27 mouse cellular contexts compared by ENCODE assay signal in genomic region chr8:122658807-122659160, GRCm38 (mm10). TPM values are rescaled to one million over a fixed set of nuclear protein-coding genes. Genes with fewer than 3 reads are reported as not detected.
A peak's percentile ranks its signal among the peaks of the same experiment; 100 is the strongest.
DNase-seq lines count a peak whose midpoint lies in the region; ATAC-seq and TF ChIP-seq lines count a peak whose summit lies in the region.
"Had no signal": no experiment of that assay in that cellular context is flagged by ENCODE, and none has a peak within 500 bp of the region (broad histone marks: within the 10 kb centered on the region; RNA-seq: fewer than 3 reads in every experiment).

No protein-coding gene starts in this region.

- no peaks in the 10 kb centered on the region for H3K36me3 ChIP-seq in kidney, postnatal 0 days (ENCODE audit: insufficient read depth, low read length)
- no peaks in the 10 kb centered on the region for H3K36me3 ChIP-seq in embryonic facial prominence, embryonic 14.5 days (ENCODE audit: control insufficient read depth, insufficient read depth, low read length)
- no peaks in the 10 kb centered on the region for H3K36me3 ChIP-seq in limb, embryonic 14.5 days (ENCODE audit: control insufficient read depth, insufficient read depth, low read length)
- H3K36me3 ChIP-seq: heart, embryonic 12.5 days; hindbrain, embryonic 12.5 days; midbrain, embryonic 10.5 days; neural tube, embryonic 15.5 days had no signal

- no peaks in the 10 kb centered on the region for H3K27me3 ChIP-seq in kidney, postnatal 0 days (ENCODE audit: insufficient read depth, low read length)
- no peaks in the 10 kb centered on the region for H3K27me3 ChIP-seq in embryonic facial prominence, embryonic 14.5 days (replicated peaks; ENCODE audit: control insufficient read depth, insufficient read depth, low read length)
- no peaks in the 10 kb centered on the region for H3K27me3 ChIP-seq in limb, embryonic 14.5 days (ENCODE audit: control insufficient read depth, insufficient read depth, low read length)
- H3K27me3 ChIP-seq: heart, embryonic 12.5 days; hindbrain, embryonic 12.5 days; neural tube, embryonic 15.5 days had no signal

- no peak overlapping the region for H3K4me2 ChIP-seq in kidney, postnatal 0 days (ENCODE audit: low read length)
- H3K4me2 ChIP-seq in embryonic facial prominence, embryonic 14.5 days (ENCODE audit: low read depth, low read length): peak overlapping the region; percentile 34
- peak overlapping the region; percentile 27 for H3K4me2 ChIP-seq in limb, embryonic 14.5 days (replicated peaks; ENCODE audit: low read depth, low read length, severe bottlenecking)
- H3K4me2 ChIP-seq: heart, embryonic 12.5 days; hindbrain, embryonic 12.5 days; neural tube, embryonic 15.5 days had no signal

- H3K27ac ChIP-seq in kidney, postnatal 0 days: no peak overlapping the region
- H3K27ac ChIP-seq in embryonic facial prominence, embryonic 14.5 days (replicated peaks; ENCODE audit: low read depth, low read length): peak overlapping the region; percentile 57
- H3K27ac ChIP-seq in limb, embryonic 14.5 days (replicated peaks; ENCODE audit: low read depth, low read length): peak overlapping the region; percentile 70
- H3K27ac ChIP-seq: midbrain, embryonic 10.5 days; neural tube, embryonic 15.5 days had no signal

- TF ChIP-seq POLR2A in limb, embryonic 14.5 days (IDR thresholded peaks at IDR 0.05; ENCODE audit: borderline replicate concordance, extremely low read depth, insufficient read depth, insufficient read length): no peak

- peaks cover 42% of the 10 kb centered on the region for H3K4me1 ChIP-seq in kidney, postnatal 0 days (replicated peaks; ENCODE audit: insufficient read depth, low read length)
- peaks cover 46% of the 10 kb centered on the region for H3K4me1 ChIP-seq in embryonic facial prominence, embryonic 14.5 days (ENCODE audit: control insufficient read depth, insufficient read depth, low read length)
- peaks cover 50% of the 10 kb centered on the region for H3K4me1 ChIP-seq in limb, embryonic 14.5 days (ENCODE audit: control insufficient read depth, insufficient read depth, low read length)

- peak; percentile 45 for DNase-seq in embryo, embryonic 10 days (ENCODE audit: low spot score)
- no peak for DNase-seq in embryo, embryonic 9.5 days (ENCODE audit: extremely low spot score)
- peak; percentile 35 for DNase-seq in kidney, postnatal 0 days (ENCODE audit: low spot score)
- DNase-seq in kidney, postnatal 14 days: no peak
- peak; percentile 85 for DNase-seq in embryonic facial prominence, embryonic 14.5 days (ENCODE audit: low spot score)
- peak; percentile 56 for DNase-seq in limb, embryonic 14.5 days (ENCODE audit: low spot score)
- DNase-seq in adipocyte (ENCODE audit: low spot score): no peak
- no peak for DNase-seq in spleen, postnatal 14 days (ENCODE audit: low spot score in 2 of 2)
- DNase-seq: adrenal gland, postnatal 14 days; cerebellum, adult 9-10 months; heart, postnatal 10 days; kidney, adult 18-20 months; liver; lung, postnatal 4 days; right cerebral cortex, adult 18-20 months; right cerebral cortex, postnatal 4 days had no signal

- no peak overlapping the region for H3K4me3 ChIP-seq in kidney, postnatal 0 days (replicated peaks; ENCODE audit: low read depth, low read length)
- no peak overlapping the region for H3K4me3 ChIP-seq in embryonic facial prominence, embryonic 14.5 days (ENCODE audit: low read depth, low read length)
- H3K4me3 ChIP-seq in limb, embryonic 14.5 days (replicated peaks; ENCODE audit: low read length): no peak overlapping the region
- H3K4me3 ChIP-seq: heart, embryonic 12.5 days; hindbrain, embryonic 12.5 days; midbrain, embryonic 10.5 days; myocyte; neural tube, embryonic 15.5 days had no signal

- no peak for TF ChIP-seq CTCF in kidney, postnatal 0 days (IDR thresholded peaks at IDR 0.05; ENCODE audit: low read depth)

- no peak overlapping the region for H3K9ac ChIP-seq in kidney, postnatal 0 days (ENCODE audit: low read depth, low read length)
- H3K9ac ChIP-seq in embryonic facial prominence, embryonic 14.5 days (ENCODE audit: low read depth, low read length): no peak overlapping the region
- H3K9ac ChIP-seq in limb, embryonic 14.5 days (ENCODE audit: low read depth, low read length, severe bottlenecking): no peak overlapping the region
- H3K9ac ChIP-seq: heart, embryonic 12.5 days; hindbrain, embryonic 12.5 days; neural tube, embryonic 15.5 days had no signal

- WGBS in kidney, postnatal 0 days: 49% methylated on average over 9 of the region's 9 CpGs
- 26% methylated on average over 9 of the region's 9 CpGs for WGBS in embryonic facial prominence, embryonic 14.5 days
- 13% methylated on average over 9 of the region's 9 CpGs for WGBS in limb, embryonic 14.5 days

- H3K9me3 ChIP-seq in kidney, postnatal 0 days (replicated peaks; ENCODE audit: low read length): no peaks in the 10 kb centered on the region
- H3K9me3 ChIP-seq in embryonic facial prominence, embryonic 14.5 days (ENCODE audit: control insufficient read depth, low read length): no peaks in the 10 kb centered on the region
- H3K9me3 ChIP-seq in limb, embryonic 14.5 days (ENCODE audit: control insufficient read depth, low read length): no peaks in the 10 kb centered on the region
- H3K9me3 ChIP-seq: heart, embryonic 12.5 days; hindbrain, embryonic 12.5 days; midbrain, embryonic 10.5 days; neural tube, embryonic 15.5 days had no signal

- no peak for ATAC-seq in kidney, postnatal 0 days (replicated peaks; ENCODE audit: low FRiP score, low read depth)
- peak; percentile 47 for ATAC-seq in embryonic facial prominence, embryonic 14.5 days (ENCODE audit: low read depth)
- peak; percentile 48 for ATAC-seq in limb, embryonic 14.5 days (ENCODE audit: low FRiP score, low read depth)
- ATAC-seq: activated CD4-positive, CD25-positive, alpha-beta regulatory T cell, adult 4 months; midbrain, embryonic 16.5 days had no signal

RNA-seq across cellular contexts. Expression of gene Pabpn1l, which starts 36.2 kb away (rescaled TPM):
- 0.15 and 0.22 TPM in 2 replicates for polyA plus RNA-seq in kidney, postnatal 0 days (2015; fragmentation: Nextera tagmentation; extraction: Ambion mirVana)
- polyA plus RNA-seq in embryonic facial prominence, embryonic 14.5 days (2014; fragmentation: Nextera tagmentation; extraction: Ambion mirVana): 0.35 TPM in 1 of 2 replicates, not detected in the other
- polyA plus RNA-seq in limb, embryonic 14.5 days (2012; rRNA removed): 0.05 TPM in 1 of 2 replicates, not detected in the other
- polyA plus RNA-seq in limb, embryonic 14.5 days (2014; fragmentation: Nextera tagmentation; extraction: Ambion mirVana): not detected in 2 replicates
- polyA plus RNA-seq: activated CD4-positive, CD25-positive, alpha-beta regulatory T cell, adult 4 months; forebrain, embryonic 11.5 days; gonadal fat pad, adult 2 months; heart, embryonic 12.5 days; hindbrain, embryonic 12.5 days; liver, embryonic 16.5 days; lung, embryonic 16.5 days; midbrain, embryonic 10.5 days; midbrain, embryonic 16.5 days had no signal

RNA-seq across cellular contexts. Expression of gene Cbfa2t3, which starts 40.1 kb away (rescaled TPM):
- polyA plus RNA-seq in kidney, postnatal 0 days (2015; fragmentation: Nextera tagmentation; extraction: Ambion mirVana): 3.6 and 4.4 TPM in 2 replicates
- polyA plus RNA-seq in embryonic facial prominence, embryonic 14.5 days (2014; fragmentation: Nextera tagmentation; extraction: Ambion mirVana): 7.2 and 8.1 TPM in 2 replicates
- polyA plus RNA-seq in limb, embryonic 14.5 days (2012; rRNA removed): 6.1 and 7.2 TPM in 2 replicates
- polyA plus RNA-seq in limb, embryonic 14.5 days (2014; fragmentation: Nextera tagmentation; extraction: Ambion mirVana): 6.0 and 6.1 TPM in 2 replicates

RNA-seq across cellular contexts. Expression of gene Trappc2l, which starts 47.3 kb away (rescaled TPM):
- polyA plus RNA-seq in kidney, postnatal 0 days (2015; fragmentation: Nextera tagmentation; extraction: Ambion mirVana): 64.5 and 73.3 TPM in 2 replicates
- 66.7 and 74.5 TPM in 2 replicates for polyA plus RNA-seq in embryonic facial prominence, embryonic 14.5 days (2014; fragmentation: Nextera tagmentation; extraction: Ambion mirVana)
- 96.8 and 129 TPM in 2 replicates for polyA plus RNA-seq in limb, embryonic 14.5 days (2012; rRNA removed)
- polyA plus RNA-seq in limb, embryonic 14.5 days (2014; fragmentation: Nextera tagmentation; extraction: Ambion mirVana): 70.2 and 70.5 TPM in 2 replicates

RNA-seq across cellular contexts. Expression of gene Galns, which starts 47.5 kb away (rescaled TPM):
- 19.4 and 23.3 TPM in 2 replicates for polyA plus RNA-seq in kidney, postnatal 0 days (2015; fragmentation: Nextera tagmentation; extraction: Ambion mirVana)
- polyA plus RNA-seq in embryonic facial prominence, embryonic 14.5 days (2014; fragmentation: Nextera tagmentation; extraction: Ambion mirVana): 13.1 TPM in 2 replicates
- polyA plus RNA-seq in limb, embryonic 14.5 days (2012; rRNA removed): 14.7 and 17.1 TPM in 2 replicates
- polyA plus RNA-seq in limb, embryonic 14.5 days (2014; fragmentation: Nextera tagmentation; extraction: Ambion mirVana): 12.0 and 12.7 TPM in 2 replicates

Comparison
In these comparisons a context has a peak if more than half of its experiments do, and no peak if none do; other contexts are left out.
1. DNase-seq: peak in embryo, embryonic 10 days (single experiment), kidney, postnatal 0 days (single experiment), embryonic facial prominence, embryonic 14.5 days (single experiment) and limb, embryonic 14.5 days (single experiment); none in embryo, embryonic 9.5 days (single experiment), kidney, postnatal 14 days (single experiment), adipocyte (single experiment) and spleen, postnatal 14 days (0 of 2).